Mouse (Mus musculus) 3T3-L1 (cell line): ENCODE results near the gene Trp53tg5.

ENCODE experiments used
- DNase-seq: peaks from one replicate; pipeline ENCODE4 v3.0.0-alpha.2; 2015; ENCODE audit warnings: low read depth, low spot score

The Trp53tg5 gene

DNA sequence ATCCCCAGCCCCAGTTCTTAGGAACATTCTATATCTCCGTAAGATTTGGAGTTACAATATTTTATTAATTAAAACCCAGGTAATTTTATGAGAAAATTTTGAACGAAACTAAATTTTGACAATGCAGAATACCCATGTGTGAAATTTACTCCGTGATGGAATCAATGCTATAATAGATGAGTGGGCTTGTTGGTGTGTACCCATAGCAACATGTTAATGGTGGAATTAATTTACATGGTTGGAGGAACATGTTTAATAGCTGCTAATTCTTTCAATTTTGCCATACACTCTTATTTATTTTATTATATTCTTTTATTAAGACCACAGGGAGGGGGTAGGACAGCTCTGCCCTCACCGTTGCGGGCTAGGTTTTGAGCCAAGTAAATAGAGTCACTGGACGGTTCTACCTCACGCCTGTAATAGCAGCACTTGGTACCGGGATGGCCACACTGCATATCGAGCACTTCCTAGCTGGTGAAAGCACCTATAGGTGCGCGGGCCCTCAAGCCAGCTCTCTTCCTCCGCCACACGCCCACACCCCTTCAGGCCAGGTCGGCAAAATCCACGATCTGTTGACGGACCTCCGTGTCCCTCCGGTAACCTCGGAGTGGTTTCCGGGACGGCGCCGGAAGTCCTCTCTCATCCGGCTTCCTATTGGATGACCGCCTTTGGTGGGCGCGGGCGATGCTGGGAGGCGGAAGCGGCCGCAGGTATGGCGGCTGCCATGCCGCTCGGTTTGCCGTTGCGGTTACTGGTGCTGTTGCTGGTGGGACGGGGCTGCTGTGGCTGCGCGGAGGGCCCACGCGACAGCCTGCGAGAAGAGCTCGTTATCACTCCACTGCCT, 23.5 kb upstream of the Trp53tg5 start, which contains the start of gene Pigt:
TSS of gene Pigt (plus strand) at position 674 of the 844 bp plus-strand sequence.
- peak; percentile 88 for DNase-seq

DNA sequence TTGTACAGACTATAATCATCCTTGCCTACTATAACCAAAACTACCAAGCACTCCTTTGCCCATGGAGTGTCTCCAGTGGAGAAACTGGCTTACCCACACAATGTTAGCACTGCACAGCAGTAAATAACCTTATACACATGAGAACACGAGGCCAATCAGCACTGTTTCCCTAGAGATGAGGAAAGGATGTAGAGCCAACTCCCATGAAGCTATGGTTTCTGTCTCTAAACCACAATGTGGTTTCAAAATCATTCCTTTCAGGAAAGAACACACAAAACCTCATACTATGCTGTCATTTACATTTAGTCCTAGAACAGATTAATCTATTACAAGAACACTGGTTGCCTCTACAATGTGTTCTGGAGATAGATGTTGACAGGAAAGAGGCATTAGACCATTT, 22.8 kb upstream of the Trp53tg5 start:
- peak; percentile 78 for DNase-seq

DNA sequence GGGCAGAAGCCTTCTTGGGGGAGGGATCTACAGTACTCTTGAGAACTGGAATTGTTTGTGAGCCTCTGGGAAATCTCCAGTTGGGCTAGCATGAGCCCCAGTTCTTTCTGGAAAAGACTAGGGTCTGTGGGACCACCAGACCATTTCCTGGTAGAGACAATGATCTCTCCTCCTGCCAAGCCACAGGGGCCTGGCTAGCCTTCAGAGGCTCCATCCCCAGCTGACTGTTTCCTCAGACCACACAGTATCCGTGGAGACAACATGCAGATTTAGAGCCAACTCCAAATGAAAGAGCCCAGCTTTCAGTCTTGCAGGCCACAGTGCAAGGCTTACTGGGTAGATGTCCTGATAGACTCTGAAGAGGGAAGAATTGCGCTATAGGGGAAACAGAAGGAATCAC, 20.6 kb upstream of the Trp53tg5 start:
- no peak for DNase-seq

DNA sequence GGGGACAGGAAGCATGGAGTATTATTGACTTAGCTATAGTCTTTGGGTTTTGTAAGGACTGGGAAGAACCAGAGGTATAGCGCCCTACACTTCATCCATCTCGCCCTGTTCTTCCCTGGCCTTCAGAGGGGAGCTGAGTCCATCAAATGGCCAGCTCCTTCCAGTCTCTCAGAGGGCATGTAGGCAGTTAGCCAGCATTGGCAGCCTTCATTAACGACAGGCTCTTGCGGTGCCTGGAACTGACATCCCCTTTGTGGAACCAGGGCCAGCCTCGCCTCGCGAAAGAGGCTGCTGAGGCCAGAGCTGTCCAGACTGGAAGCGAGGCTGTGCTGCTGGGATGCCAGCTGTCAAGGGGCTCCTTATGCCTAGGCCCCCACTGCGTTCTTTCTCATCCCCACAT, 14.3 kb upstream of the Trp53tg5 start:
- no peak for DNase-seq

DNA sequence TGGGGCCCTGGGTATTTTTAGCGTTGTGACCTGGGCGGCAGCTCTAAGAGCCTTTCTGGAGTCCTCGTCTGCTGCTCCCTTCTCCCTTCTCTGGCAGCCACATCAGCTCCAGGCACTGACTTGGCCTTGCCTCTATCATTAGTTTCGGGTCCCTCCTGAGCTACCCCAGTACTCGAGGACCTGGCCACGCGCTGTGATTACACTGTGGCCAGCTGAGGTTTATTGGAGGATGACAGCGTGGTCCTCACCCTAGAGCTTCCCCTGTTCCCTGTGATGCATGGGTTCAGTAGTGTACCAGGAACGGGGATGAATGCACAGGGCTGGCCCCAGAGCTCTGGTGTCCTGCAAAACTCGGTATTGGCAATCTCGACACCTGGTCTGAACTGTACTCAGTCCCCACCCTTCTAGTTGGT, 13.6 kb upstream of the Trp53tg5 start:
- DNase-seq: no peak

DNA sequence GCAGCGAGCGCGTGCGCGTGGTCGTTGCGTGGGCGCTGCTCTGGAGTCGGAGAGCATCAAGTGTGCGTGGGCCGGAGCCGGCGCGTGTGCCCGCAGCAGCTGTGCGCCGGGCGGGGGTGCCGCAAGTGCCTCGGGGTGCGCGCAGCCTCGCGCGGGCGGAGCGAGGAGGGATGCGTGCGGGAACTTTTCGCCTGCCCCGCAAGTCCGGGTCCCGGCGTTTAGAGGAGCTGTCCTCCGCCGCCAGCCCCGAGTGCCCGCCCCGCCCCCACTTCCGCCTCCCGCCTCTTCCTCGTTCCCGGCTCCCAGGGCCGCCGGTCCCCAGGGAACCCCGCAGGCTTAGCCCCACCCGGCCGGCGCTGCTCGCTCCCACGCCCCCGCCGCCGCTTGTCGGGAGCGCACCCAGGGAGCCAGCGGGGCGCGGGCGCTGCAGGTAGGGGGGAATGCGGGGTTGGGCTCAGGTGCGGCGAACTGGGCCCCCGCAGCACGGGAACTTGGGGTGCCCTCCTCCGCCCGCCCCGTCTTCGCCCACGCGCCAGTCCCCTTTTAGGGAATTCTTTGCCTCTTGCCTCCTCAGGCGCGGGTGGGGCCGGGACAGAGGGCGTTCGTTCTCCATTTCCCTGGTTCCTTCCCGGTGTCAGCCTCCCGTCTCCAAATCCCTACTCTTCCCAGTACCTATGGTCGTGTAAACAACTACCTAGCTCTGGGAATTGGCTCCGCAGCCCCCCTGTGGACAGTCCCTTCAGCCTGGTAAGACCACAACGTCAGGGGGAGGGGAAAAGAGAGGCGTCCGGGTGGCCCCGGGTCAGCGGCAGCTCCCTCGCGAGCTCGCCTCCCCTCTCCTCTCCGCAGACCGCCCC, 13.0 kb upstream of the Trp53tg5 start:
- DNase-seq: no peak

DNA sequence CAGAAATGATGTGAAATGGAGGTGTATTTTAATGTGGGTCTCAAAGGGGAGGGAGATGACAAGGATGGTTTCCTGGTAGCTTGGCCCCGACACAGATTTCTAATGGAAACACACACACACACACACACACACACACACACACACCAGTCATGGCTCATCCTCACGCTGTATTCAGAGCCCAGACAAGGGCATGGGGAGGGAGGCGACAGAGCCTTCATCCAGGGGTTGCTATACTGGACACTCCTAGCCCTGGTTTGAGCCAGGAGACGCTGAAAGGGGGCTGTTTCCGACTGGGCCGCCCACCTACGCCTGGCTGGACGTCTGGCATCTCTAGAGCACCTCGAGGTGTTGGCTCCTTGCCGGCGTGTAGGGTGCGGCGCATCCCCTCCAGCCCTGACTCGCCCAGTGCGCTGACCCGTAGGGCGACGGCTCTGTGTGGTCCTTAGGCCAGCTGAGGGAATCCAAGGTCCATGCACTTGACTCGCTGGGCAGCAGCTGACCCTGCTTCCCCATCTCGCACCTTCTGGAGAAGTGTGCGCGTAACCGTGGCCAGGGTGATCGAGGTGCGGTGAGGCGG, 12.2 kb upstream of the Trp53tg5 start, which contains the start of gene Dbndd2:
TSS of gene Dbndd2 (plus strand) at position 426 of the 577 bp plus-strand sequence.
- peak; percentile 22 for DNase-seq

DNA sequence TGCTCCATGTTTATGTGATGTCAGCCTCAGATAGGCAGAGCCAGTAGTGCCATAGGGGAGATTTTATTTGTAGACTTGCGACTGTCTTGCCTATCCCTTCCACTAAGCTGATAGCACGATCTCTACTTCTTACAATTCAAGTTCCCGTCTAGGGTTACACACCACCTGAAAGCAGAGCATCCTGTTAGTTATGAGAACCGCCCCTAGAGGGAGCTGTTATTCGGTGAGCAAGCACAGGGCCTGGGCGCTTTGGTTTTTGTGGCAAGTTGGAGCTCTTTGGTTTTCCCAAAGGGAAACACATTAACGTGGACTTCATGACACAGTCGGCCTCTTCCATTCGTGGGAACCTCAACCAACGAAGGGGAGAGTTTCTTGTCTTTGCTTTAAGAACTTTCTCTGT, 3.3 kb downstream of the Trp53tg5 start:
- DNase-seq: peak; percentile 71

DNA sequence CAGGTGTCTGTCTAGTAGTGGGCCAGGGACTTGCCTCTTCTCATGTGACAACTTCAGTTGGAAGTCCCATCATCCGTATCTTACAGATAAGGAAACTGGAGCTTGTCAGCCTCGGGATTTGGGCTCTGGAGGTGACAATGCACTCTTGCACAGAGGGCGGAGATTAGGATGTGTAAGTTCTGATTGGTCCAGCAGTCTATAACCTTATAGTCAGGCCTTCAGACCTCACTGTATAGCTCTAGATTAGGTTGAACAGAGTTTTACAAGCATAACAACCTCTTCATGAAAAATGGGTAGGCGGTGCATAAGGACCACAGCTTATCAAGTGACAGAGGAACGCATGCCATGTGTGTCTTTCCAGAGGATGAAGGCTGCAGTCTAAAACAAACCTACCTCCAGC, 6.7 kb downstream of the Trp53tg5 start:
- DNase-seq: no peak

DNA sequence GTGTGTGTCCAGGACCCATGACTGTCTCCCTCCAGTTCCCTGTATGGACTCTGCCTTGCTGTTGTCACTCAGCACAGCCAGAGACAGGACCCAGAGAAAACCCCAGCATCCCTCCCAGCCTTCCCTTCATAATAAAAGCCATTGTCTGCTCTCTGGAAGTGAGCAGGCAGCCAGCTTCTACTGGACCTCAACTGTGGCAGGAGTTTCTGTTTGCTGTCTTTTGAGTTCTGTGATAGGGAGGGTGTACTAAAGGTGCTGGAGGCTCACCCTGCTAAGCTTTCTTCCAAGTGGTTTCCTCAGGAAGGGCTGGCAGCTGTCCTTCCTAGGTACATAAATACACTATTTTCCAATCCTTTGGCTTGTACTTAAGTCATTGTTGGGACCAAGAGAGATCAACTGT, 8.4 kb downstream of the Trp53tg5 start:
- no peak for DNase-seq

DNA sequence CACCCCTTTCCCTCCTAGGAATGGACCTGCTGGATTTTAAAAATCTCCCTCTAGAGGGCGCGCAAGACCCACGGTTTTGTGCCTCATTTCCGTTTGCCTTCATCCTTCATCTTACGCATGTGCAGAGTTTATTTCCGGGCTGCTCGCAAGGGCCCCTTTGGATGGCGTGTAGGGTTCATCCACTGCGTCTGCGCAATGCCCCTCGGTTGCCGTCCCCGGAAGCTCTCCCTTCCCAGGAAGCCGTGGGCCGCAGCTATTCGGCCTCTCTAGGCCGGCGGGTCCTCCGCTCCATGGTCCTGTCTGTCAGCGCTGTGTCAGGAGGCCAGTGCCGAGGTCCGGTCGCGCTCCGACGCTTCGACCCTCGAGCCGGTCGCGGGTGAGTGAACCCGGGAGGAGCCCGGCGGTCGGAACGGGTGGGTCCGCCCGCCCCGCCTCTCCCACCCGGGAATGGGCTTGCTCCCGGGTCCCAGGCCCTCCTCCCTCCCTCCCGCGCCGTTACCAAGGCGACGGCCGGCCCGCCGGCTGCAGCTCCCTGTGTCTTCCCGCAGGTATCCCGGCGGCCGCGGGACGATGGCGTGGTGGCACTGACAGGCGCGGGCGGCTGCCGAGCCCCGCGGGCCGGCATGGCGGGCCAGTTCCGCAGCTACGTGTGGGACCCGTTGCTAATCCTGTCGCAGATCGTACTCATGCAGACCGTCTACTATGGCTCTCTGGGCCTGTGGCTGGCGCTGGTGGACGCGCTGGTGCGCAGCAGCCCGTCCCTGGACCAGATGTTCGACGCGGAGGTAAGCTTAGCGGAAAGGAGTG, 12.6 kb downstream of the Trp53tg5 start, which contains the start of gene Gm20458:
TSS of gene Gm20458 (plus strand) at position 223 of the 807 bp plus-strand sequence.
- peak; percentile 100 for DNase-seq

DNA sequence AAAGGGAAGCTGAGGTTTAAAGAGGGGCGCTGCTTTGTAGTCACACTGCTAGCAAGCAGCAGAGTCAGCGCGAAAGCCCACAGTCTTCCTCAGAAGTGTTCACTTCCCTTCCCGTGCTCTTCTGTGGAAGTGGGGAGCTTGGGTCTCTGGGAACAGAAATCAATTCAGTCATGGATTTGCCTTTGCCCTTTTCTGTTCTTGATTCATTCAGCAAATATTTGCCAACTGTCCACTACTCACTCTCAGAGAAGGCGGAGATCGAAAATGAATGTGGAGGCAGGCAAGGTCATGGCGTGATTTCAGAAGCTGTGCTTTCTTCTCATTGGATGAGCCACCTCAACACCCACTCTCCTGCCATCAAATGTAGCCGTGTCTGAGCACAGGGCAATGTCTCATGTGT, 15.0 kb downstream of the Trp53tg5 start:
- peak; percentile 69 for DNase-seq

DNA sequence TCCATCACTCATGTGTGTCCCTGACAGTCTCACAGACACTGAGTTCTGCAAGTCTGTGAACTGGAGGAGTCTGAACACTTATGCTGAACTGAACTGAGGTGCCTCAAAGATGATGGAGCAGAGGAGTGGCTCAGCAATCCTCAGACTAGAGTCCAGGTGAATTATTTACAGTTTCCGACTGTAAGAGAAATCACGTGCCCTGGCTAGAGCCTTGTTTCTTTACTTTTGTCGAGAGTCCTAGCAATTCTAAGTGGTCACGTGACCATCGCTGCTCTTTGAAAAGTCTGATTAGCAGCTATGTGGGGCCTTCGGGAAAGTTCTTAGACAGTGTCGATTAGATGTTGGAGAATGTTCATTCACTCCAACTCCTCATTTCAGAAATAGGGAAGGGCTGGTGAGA, 15.6 kb downstream of the Trp53tg5 start:
- no peak for DNase-seq

DNA sequence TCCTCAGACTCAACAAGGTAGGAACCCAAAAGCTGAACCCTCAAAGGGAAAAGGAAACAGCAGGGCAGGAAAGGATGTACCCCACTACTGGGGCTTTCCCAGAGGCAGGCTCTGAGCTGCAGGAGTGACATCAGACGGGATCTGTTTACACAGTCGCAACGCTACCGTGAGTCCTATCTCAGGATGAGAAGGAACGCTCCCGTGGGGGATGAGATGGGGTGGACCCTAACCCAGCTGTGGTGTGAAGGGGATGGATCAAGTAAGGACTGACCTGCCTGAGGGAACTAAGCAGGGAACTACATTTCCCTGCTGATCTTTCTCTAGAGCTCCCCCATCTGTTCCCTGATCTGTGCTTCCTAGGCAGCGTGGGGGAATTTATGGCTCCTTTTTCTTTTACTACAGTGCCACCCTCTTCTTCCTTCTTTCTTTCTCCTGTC, 16.6 kb downstream of the Trp53tg5 start, which contains the start of gene Sys1:
TSS of gene Sys1 (plus strand) at position 101 of the 437 bp plus-strand sequence.
- peak; percentile 69 for DNase-seq

DNA sequence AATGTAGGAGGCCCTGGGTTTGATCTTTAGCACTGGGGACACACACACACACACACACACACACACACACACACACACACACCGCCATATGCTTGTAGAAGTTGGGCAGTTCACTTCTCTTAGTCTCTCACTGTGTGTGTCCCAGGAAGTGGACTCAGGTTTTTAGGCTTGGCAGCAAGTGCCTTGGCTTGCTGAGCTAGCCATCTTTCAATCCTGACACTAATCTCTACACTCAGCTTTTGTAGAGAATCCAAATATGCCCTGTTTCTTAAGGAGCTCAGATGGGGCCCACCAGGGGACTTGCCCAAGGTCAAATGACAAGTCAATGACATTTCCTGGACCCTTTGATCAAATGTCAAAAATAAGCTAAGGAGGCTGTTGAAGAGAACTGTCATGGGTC, 17.1 kb downstream of the Trp53tg5 start:
- peak; percentile 66 for DNase-seq

DNA sequence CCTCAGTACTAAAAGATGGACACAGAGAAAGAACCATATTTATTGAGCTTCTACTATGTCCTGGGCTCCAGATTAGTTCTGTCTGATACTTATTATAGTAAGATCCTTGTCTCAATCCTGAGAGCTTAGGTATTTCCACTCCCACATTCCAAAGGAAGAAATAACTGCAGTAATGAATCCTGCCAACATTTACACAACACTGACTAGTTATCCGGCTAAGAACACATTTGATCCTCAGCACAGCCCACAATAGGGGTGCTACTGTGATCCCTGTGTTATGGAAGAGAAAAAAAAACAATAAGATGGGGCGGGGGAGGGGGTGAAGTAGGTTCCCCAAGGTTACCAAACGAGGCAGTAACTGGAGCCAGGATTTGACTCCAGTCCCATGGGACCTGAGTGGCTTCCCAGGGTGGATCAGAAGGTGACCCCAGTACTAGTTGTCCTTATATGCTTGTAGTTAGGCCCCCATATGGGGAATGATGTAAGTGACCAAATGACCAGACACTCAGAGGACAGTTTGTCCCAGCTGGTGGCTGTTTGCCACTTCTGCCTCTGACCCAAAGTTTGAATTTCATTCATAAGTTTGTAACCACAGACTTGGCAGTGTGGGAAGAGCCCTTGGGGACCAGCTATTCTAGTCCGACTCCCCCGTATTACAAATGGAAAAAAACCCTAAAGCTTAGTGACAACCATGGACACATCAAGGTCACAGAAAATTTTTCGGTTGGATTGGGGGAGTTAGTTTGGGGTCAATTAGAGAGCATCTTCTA, 17.9 kb downstream of the Trp53tg5 start:
- DNase-seq: peak; percentile 87

DNA sequence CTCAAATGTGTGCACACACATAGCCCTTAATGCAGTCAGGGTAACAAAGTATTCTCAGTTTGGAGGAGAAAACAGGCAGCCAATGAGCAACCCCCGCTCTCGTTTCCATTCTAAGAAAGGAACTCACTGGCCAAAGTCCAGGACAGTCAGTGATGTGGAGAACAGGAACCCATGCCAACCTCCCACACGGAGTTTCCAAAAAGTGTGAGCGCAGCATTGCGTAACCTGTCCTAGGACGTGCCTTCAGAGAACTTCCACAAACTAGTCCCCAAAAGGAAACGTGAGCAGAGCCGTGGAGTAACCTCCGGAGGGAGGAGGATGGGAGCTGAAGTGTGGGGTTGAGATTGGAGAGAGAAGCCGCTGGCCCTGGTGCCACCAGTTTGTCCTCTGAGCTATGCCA, 18.7 kb downstream of the Trp53tg5 start:
- DNase-seq: peak; percentile 96

DNA sequence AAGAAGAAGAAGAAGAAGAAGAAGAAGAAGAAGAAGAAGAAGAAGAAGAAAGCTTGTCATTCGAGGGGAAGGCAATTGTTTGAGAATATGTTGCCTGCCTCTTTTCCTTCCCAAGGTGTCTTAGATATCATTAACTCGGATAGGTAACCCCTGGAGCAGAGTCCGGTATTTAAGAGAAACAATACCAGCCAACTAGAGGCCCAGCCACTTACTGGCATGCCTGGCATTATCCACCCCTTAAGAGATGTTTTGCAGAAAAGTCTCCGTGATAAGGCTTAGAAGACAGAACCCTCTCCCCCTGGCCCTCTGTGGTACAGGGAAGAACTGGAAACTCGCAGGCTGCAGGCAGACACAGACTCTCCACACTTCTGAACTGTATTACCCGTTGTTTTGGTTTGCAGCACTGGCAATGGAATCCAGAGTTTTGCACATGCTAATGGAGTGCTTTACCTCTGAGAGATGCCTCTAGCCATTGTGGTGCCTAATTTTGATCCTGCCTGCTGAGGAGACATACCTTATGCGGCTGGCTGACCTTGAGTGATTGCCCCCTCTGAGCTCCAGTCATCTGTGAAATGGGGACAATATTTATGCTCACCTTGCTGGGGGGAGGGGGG, 19.5 kb downstream of the Trp53tg5 start:
- DNase-seq: no peak

DNA sequence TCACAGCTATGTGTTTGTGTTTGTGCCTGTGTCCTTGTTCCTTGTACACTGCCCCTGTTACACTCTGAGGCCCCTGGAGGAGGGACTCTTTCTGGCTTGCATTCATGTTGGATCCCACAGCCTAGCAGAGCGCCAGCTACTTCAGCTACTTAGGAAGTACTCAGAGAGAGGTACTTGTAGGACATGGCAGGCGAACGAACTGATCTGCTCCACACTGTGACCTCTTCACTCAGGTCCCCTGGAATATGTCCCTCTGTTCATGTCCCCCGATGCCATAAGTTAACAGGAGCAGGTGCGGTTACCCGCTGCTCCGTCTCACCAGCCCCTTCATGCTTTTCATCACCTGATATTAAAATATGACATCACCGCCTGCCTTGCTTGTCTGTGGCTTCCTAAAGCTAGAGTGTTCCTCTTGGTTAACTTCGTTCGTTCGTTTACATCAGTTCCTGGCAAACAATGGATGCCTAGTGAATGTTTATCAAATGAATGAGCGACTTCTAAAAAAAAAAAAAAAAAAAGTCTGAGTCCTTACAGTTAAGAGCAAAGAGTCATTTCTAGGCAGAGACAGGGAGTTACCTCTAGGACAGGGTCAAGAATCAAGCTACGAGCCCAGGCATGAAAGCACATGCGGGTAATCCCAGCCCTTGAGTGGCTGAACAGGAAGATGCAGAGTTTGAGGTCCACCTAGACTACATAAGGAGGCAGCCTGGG, 20.3 kb downstream of the Trp53tg5 start:
- DNase-seq: no peak
